Mouse (Mus musculus) hindbrain, postnatal 0 days (tissue): ENCODE results near the gene Grik3. TPM values are rescaled to one million over a fixed set of nuclear protein-coding genes. Genes with fewer than 3 reads are reported as not detected.

ENCODE experiments used
- ATAC-seq: fragments of 200-750 bp; cut with Nextera tagmentation; 2 replicates; pipeline ENCODE4 v1.8.0; 2017; ENCODE audit warnings: mild to moderate bottlenecking, moderate TSS enrichment, moderate library complexity
- DNase-seq: peaks from one replicate; pipeline ENCODE4 v3.0.0-alpha.2; 2015; ENCODE audit warnings: low spot score
- H3K27ac ChIP-seq: fragments of 300-500 bp; sonication (generic); 2 replicates; pipeline ENCODE4 v1.5.1; 2014; ENCODE audit warnings: mild to moderate bottlenecking
- H3K27me3 ChIP-seq: fragments of 300-500 bp; sonication (generic); 2 replicates; pipeline ENCODE4 v1.6.1; 2014; ENCODE audit warnings: low read length, mixed read lengths; ENCODE audit not compliant: insufficient read depth
- H3K36me3 ChIP-seq: fragments of 300-500 bp; sonication (generic); 2 replicates; pipeline ENCODE4 v1.6.1; 2014; ENCODE audit warnings: low read length, mixed read lengths; ENCODE audit not compliant: insufficient read depth
- H3K4me1 ChIP-seq: fragments of 300-500 bp; sonication (generic); 2 replicates; pipeline ENCODE4 v1.6.1; 2014; ENCODE audit warnings: antibody characterized with exemption, low read length, mixed read lengths; ENCODE audit not compliant: insufficient read depth
- H3K4me2 ChIP-seq: fragments of 300-500 bp; sonication (generic); 2 replicates; pipeline ENCODE4 v1.6.1; 2014; ENCODE audit warnings: low read depth, mild to moderate bottlenecking, low read length, moderate library complexity, mixed read lengths
- H3K4me3 ChIP-seq: fragments of 300-500 bp; sonication (generic); 2 replicates; pipeline ENCODE4 v1.5.1; 2014; ENCODE audit warnings: low read length
- H3K9ac ChIP-seq: fragments of 300-500 bp; sonication (generic); replicated peaks from 2 replicates; pipeline ENCODE4 v1.6.1; 2014; ENCODE audit warnings: mild to moderate bottlenecking, low read length, moderate library complexity, mixed read lengths
- H3K9me3 ChIP-seq: fragments of 300-500 bp; sonication (generic); 2 replicates; pipeline ENCODE4 v1.6.1; 2016; ENCODE audit warnings: low read length, mixed read lengths
- CTCF ChIP-seq: IDR thresholded peaks from 2 replicates; pipeline ENCODE4 v1.5.1; 2016; ENCODE audit warnings: antibody characterized with exemption, control low read depth, low read depth
- WGBS: fragments of 180-500 bp; shearing (Covaris S2); extraction: QIAGEN DNeasy Blood & Tissue Kit; methylation state at CpG from one replicate; pipeline ENCODE4 v1.1.7; 2014; 5-methylcytosine and 5-hydroxymethylcytosine counted together
- polyA plus RNA-seq: library from polyadenylated mRNA; unstranded; fragments of >200 nt; fragmentation: Nextera tagmentation; extraction: Ambion mirVana; gene quantifications from 2 replicates; pipeline ENCODE4 v1.2.1, GENCODE M21; 2015
- total RNA-seq: library from RNA; depleted of rRNA; stranded (reverse); fragments of >200 nt; gene quantifications from 2 replicates; pipeline ENCODE4 v1.2.3, GENCODE M21; 2014

Grik3 gene
- total and polyA plus RNA-seq, 2 experiments from 2014 or later, result 4.2 to 32.0 TPM

- H3K4me1 ChIP-seq, result peaks cover 16% of the 10 kb centered on the region
- TF ChIP-seq CTCF, result no peak
- no peak overlapping the region for H3K9ac ChIP-seq
- DNase-seq (no peak), ATAC-seq (no peak)
- H3K27ac ChIP-seq, result no peak overlapping the region
- H3K4me3 ChIP-seq, result no peak overlapping the region
- no peaks in the 10 kb centered on the region for H3K36me3 ChIP-seq
- peaks cover 3% of the 10 kb centered on the region; the same call in 1 of the 2 replicates for H3K27me3 ChIP-seq
- peak overlapping the region; percentile 9; the same call in 1 of the 2 replicates for H3K4me2 ChIP-seq
- 8% methylated on average over 6 of the region's 6 CpGs for WGBS
- H3K9me3 ChIP-seq, result no peaks in the 10 kb centered on the region
Measured at GRCm38 (mm10) chr4:125498866-125499265, 8.4 kb downstream of the Grik3 start.

GRCm38 (mm10) chr4:125502861-125503260, 12.4 kb downstream of the Grik3 start:
- H3K9me3 ChIP-seq, result no peaks in the 10 kb centered on the region
- no peaks in the 10 kb centered on the region for H3K27me3 ChIP-seq
- H3K4me3 ChIP-seq, result no peak overlapping the region
- H3K4me2 ChIP-seq, result no peak overlapping the region
- no peak for ATAC-seq
- no peak overlapping the region for H3K9ac ChIP-seq
- no peak for DNase-seq
- H3K4me1 ChIP-seq, result peaks cover 8% of the 10 kb centered on the region
- no peaks in the 10 kb centered on the region for H3K36me3 ChIP-seq
- H3K27ac ChIP-seq, result no peak overlapping the region
- WGBS, result 53% methylated on average over 8 of the region's 8 CpGs
- TF ChIP-seq CTCF, result no peak

- Histone ChIP-seq H3K36me3 (no peaks in the 10 kb centered on the region), H3K4me2 (no peak overlapping the region), H3K9me3 (no peaks in the 10 kb centered on the region), H3K27ac (no peak overlapping the region), H3K27me3 (no peaks in the 10 kb centered on the region), H3K9ac (no peak overlapping the region), H3K4me3 (no peak overlapping the region), H3K4me1 (peaks cover 6% of the 10 kb centered on the region; the same call in 1 of the 2 replicates)
- peak; percentile 52 for DNase-seq
- no peak for TF ChIP-seq CTCF
- 53% methylated on average over 6 of the region's 6 CpGs for WGBS
- peak; percentile 24; the same call in 1 of the 2 replicates for ATAC-seq
Measured at GRCm38 (mm10) chr4:125512434-125512833, 21.9 kb downstream of the Grik3 start.

GRCm38 (mm10) chr4:125515646-125516045, 25.1 kb downstream of the Grik3 start:
- no peak for TF ChIP-seq CTCF
- no peak overlapping the region for H3K4me2 ChIP-seq
- no peak overlapping the region for H3K27ac ChIP-seq
- DNase-seq (no peak), ATAC-seq (no peak)
- no peaks in the 10 kb centered on the region for H3K36me3 ChIP-seq
- H3K4me1 ChIP-seq, result peaks cover 6% of the 10 kb centered on the region; the same call in 1 of the 2 replicates
- 41% methylated on average over 13 of the region's 13 CpGs for WGBS
- no peaks in the 10 kb centered on the region for H3K27me3 ChIP-seq
- H3K9ac ChIP-seq, result no peak overlapping the region
- no peaks in the 10 kb centered on the region for H3K9me3 ChIP-seq
- H3K4me3 ChIP-seq, result no peak overlapping the region

GRCm38 (mm10) chr4:125516612-125517011, 26.1 kb downstream of the Grik3 start:
- Histone ChIP-seq H3K4me1 (peaks cover 6% of the 10 kb centered on the region; the same call in 1 of the 2 replicates), H3K27ac (no peak overlapping the region), H3K27me3 (no peaks in the 10 kb centered on the region), H3K36me3 (no peaks in the 10 kb centered on the region), H3K9me3 (no peaks in the 10 kb centered on the region), H3K4me2 (no peak overlapping the region), H3K9ac (no peak overlapping the region), H3K4me3 (no peak overlapping the region)
- TF ChIP-seq CTCF, result no peak
- ATAC-seq, result no peak
- WGBS, result 30% methylated on average over 6 of the region's 6 CpGs
- DNase-seq, result no peak

- WGBS, result 92% methylated on average over 5 of the region's 5 CpGs
- Histone ChIP-seq H3K9me3 (no peaks in the 10 kb centered on the region), H3K4me2 (no peak overlapping the region), H3K4me1 (peaks cover 6% of the 10 kb centered on the region; the same call in 1 of the 2 replicates), H3K27me3 (no peaks in the 10 kb centered on the region), H3K36me3 (no peaks in the 10 kb centered on the region), H3K4me3 (no peak overlapping the region), H3K9ac (no peak overlapping the region), H3K27ac (no peak overlapping the region)
- ATAC-seq, result no peak
- TF ChIP-seq CTCF, result no peak
- DNase-seq, result no peak
Measured at GRCm38 (mm10) chr4:125518861-125519260, 28.4 kb downstream of the Grik3 start.

- H3K9ac ChIP-seq, result no peak overlapping the region
- no peaks in the 10 kb centered on the region for H3K4me1 ChIP-seq
- DNase-seq (no peak), ATAC-seq (no peak)
- TF ChIP-seq CTCF, result no peak
- H3K27ac ChIP-seq, result no peak overlapping the region
- no peaks in the 10 kb centered on the region for H3K36me3 ChIP-seq
- H3K27me3 ChIP-seq, result no peaks in the 10 kb centered on the region
- whole genome bisulfite sequencing, result 53% methylated on average over 7 of the region's 7 CpGs
- H3K4me3 ChIP-seq, result no peak overlapping the region
- no peaks in the 10 kb centered on the region for H3K9me3 ChIP-seq
- no peak overlapping the region for H3K4me2 ChIP-seq
Measured at GRCm38 (mm10) chr4:125522931-125523330, 32.4 kb downstream of the Grik3 start.
